Mouse (Mus musculus): ENCODE results near the gene Kat2a.
A peak's percentile ranks its signal among the peaks of the same experiment; 100 is the strongest.

The Kat2a gene

DNA sequence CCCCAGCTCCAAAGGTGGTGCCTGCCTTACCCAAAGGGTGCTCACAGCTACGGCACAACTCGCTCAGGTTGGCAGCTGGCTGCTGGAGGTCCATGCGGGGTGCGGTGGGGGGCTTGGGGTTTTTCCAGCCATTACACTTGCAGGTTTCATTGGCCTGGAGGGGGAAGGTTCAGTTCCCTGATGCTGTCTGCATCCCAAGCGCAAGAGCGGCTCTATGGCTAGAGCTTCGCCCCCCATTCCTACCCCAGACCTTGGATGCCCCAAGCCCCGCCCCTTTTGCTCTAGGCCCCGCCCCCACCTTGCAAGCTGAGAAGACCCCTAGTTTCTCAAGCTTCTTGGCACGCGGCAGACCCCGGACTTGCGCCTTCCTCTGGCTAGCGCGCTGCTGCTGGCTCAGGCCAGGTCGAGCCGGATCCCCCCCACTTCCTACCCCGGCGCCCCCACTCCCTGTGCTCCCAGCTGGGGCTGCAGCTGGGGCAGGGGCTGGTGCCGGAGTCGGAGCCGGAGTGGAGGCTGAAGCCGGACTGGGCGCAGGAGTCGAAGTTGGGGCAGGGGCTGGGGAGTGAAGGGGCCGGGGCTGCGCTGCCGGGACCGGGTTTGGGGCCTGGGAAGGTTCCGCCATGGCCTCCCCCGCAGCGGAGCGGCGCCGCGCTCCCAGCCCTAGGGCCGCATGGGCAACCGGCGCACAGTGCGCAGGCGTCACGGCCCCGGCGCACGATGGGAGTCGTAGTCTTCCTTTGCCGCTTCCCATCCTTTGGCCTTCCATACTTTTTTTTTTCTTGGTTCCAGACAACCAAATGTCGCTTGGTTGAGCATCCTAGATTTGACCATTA is at the start of gene Kat2a:
Gene Kat2a (minus strand): TSS at position 683 of the 833 bp plus-strand sequence.
- peak; percentile 74 to 84 for DNase-seq (ENCODE audit: low spot score in 2 of 2)

GRCm38 (mm10) chr11:100761547-100762045 is 49.3 kb upstream of the Kat2a start:
- peak; percentile 74 to 82 for DNase-seq (ENCODE audit: low spot score in 2 of 2)

DNA sequence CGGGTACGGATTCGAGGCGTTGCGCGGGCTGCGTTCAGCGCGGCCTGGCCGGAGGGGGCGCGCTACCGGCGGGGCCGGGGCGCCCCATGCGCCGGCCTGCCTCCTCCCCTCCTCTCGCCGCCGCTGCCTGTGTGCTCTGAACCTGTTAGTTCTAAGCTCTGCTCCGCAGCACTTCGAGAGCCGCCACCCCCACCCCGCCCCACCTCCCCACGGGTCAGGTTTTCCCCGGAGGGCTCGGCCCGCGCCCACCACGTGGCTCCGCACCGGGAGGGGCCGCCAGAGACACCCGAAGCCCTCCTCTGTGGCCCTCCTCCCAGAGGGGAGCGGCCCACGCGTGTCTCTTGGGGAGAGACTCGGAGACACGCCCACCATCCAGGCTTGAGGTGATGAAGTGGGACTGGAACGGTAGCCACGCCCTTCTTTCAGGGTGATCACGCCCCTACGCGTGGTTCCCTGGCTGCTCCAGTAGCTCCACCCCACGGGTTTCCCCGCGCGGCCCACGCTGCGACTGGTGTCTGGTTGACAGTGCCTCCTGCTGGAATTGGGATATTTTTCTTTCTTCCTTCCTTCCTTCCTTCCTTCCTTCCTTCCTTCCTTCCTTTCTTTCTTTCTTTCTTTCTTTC is 47.5 kb upstream of the Kat2a start, which contains the start of gene Kcnh4:
Gene Kcnh4 (minus strand): TSS at position 332 of the 623 bp plus-strand sequence.
- no peak for DNase-seq (ENCODE audit: low spot score in 2 of 2)

- peak in 1 of 2 experiments; percentile 10 for DNase-seq (ENCODE audit: low spot score in 2 of 2)
Measured at GRCm38 (mm10) chr11:100758707-100759610, 46.7 kb upstream of the Kat2a start.

DNA sequence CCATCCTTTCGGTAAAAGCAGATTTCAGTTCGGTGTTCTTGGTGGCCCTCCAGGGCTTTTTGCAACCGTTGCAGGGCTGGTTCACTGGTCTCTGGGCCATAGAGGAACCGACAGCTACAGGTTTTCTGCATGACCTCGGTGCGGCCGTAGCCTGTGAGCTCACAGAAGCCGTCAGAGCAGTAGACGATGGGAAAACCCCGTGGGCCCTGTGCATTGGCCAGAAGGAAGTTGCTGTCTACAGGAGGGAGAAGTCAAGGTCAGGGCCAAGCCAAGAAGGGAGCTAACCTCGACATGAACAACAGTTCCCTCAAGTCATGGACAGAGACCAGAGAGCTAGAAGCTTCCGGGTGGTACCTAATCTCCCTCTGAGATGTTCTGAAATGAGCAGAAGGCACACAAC is 45.3 kb upstream of the Kat2a start:
- DNase-seq (ENCODE audit: low spot score in 2 of 2), result no peak

DNA sequence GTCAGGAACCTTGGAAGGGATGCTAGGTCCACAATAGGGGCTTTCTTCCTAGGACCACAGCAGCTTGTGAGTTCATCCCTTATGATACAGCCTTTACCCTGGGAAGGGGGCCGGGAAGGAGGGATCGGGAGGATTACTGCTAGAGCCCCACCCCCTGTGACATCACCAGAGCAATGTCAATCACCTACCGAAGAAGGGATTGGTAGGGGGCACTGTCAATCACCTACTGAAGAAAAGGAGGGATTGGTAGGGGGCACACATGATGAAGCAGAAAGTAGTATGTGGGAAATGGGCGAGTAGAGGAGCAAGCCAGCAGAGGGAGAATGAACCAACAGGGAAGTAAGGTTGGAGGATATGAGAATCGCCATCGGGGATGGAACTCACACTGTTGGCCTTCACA is 44.2 kb upstream of the Kat2a start:
- DNase-seq (ENCODE audit: low spot score in 2 of 2), result no peak

- no peak for DNase-seq (ENCODE audit: low spot score in 2 of 2)
Measured at GRCm38 (mm10) chr11:100754693-100755057, 42.4 kb upstream of the Kat2a start.

GRCm38 (mm10) chr11:100754021-100754692 is 41.9 kb upstream of the Kat2a start:
- no peak for DNase-seq (ENCODE audit: low spot score in 2 of 2)

- no peak for DNase-seq (ENCODE audit: low spot score in 2 of 2)
Measured at GRCm38 (mm10) chr11:100752294-100752693, 40.0 kb upstream of the Kat2a start.

GRCm38 (mm10) chr11:100750127-100750526 is 37.9 kb upstream of the Kat2a start:
- DNase-seq (ENCODE audit: low spot score in 2 of 2), result no peak

DNA sequence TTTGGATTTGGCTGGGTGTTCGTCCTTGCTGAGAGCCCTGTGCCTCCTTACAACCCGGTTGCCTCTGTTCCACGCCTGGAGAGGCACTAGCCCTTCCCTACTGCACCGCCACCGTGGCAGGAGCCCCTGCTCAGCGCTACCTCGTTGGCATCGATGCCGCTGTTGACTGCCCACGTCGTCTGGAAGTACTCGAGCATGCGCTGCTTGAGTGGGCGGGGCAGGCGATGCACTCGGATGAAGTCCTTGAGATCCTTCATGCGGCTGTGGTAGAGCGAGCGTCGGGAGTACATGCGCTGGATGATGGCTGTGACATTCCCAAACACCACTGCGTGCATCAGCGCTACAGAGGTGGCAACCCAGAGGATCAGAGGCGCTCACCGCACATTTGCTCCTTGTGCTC is 37.2 kb upstream of the Kat2a start:
- DNase-seq (ENCODE audit: low spot score in 2 of 2), result no peak

GRCm38 (mm10) chr11:100748620-100749019 is 36.4 kb upstream of the Kat2a start:
- DNase-seq (ENCODE audit: low spot score in 2 of 2), result no peak

GRCm38 (mm10) chr11:100747114-100747513 is 34.8 kb upstream of the Kat2a start:
- DNase-seq (ENCODE audit: low spot score in 2 of 2), result no peak

DNA sequence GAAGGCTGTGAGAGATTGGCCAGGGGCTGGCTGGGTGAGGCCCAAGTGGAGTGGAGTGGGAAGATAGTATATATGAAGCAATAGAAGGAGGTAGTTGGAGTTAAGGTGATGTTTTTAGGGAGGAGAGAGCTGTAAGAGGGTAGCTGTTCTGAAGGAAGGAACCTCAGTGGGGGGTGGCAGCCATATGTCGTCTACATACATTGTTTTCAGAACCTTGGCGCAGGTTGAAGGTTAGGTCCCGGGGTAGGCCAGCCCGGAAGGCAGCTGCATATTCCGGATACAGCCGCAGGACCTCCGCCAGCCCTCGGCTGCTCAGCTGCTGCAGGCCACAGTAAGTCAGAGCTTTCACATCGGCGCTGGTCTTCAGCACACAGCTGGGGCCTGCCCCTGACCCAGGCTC is 34.3 kb upstream of the Kat2a start:
- no peak for DNase-seq (ENCODE audit: low spot score in 2 of 2)

- no peak for DNase-seq (ENCODE audit: low spot score in 2 of 2)
Measured at GRCm38 (mm10) chr11:100745085-100745484, 32.8 kb upstream of the Kat2a start.

DNA sequence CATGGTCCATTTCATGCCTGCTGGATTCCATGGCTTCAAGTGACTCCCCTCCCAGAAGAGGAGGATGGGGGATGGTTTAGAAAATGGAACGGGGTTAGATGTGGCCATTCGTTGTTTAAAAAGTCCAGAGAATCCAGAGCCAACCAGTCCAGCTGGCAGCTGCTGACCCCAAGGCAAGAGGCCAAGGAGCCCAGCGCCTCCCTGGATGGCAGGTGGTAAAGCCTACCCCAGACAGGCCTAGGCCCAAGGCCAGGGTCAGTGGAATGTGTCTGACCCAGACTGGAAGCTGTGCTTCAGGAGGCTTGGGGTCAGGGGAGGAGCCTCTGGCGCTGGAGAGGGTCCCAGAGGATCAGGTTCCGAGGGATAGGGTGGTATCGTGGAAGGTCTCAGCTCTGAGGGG is 29.1 kb upstream of the Kat2a start:
- DNase-seq (ENCODE audit: low spot score in 2 of 2), result peak in 1 of 2 experiments; percentile 47

DNA sequence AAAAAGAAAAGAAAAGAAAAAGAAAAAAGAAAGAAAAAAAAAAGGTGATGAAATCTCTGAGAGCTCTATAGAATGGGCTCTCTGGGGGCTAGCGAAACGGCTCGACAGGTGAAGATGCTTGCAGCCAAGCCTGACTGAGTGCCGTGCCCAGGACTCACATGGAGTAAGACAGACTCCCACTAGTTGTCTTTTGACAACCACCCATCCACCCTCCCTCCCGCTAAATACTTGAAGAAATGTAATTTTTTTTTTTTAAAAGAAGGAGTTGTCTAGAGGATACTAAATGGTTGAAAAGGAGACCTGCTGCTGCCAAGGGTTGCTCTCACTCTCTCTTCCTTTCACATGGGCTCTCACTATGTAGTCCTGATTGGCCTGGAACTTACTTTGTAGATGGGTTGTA is 26.5 kb upstream of the Kat2a start:
- no peak for DNase-seq (ENCODE audit: low spot score in 2 of 2)

DNA sequence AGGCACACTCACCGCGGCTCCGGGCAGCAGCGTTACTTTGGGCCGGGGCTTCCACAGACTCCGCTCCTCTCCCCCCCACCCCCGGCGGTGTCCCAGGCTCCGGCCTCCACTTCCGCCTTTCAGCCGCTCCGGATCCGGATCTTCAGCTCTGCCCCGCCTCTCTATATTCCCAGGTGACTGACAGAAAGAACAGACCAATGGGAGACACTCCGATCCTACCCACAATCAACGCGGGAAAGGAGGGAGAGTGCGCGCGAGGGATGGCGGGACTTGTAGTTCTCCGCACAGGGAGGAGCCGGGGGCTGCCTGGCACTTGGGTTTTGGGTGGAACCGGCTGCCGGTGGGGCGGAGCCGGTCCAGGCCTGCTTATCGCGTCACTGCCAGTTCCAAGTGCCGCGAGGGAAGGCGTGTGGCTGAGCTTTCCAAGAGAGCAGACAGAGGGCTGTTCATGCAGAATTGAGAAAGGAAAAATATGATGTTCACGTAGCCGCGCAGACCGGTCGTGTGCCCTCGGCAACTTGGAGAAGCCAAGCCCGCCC is 25.9 kb upstream of the Kat2a start, which contains the start of gene Rab5c:
Gene Rab5c (minus strand): TSS at position 150 of the 539 bp plus-strand sequence.
- DNase-seq (ENCODE audit: low spot score in 2 of 2), result peak; percentile 98 to 99

DNA sequence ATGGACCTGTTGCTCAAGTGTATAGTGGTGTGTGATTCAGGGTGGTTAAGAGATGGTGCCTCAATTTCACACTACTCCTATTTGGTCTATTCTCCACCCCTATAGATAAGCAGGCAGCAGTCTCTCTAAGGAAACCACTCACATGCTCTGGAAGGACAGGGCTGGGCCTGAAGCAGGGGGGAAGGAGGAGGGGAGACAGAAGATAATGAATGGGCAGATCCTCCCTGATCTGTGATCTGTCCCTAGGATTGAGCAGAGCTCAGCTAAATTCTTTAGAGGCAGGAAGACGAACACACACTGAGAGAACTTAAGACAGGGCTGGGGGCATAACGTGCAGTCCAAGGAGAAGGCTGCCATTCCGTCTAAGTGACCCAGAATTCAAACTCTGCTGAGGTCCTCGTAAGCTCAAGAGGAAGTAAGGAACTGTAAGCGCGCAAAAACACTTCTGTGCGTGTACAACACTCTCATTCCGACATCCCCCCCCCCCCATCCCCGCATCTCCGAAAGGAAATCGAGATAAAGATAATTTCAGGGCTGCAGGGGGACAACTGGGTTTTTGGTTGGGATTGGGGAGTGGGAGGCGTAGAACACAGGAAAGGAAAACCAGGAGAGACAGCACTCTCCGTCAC is 25.0 kb upstream of the Kat2a start:
- DNase-seq (ENCODE audit: low spot score in 2 of 2), result no peak

DNA sequence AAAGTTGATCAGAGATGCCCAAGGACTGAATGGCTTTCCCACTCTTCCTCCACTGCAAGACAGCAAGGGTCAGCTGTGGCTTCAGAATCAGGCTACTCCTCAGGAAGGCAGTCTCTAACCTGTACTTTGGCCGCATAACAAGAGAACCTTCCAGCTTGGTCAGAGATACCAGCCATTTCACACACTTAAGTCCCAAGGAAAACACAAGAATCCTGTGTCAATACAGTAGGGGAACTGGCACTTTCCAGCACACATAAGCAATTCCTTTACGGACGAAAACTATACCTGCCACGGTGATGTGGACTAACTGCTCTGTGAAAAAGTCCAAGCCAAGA is 24.4 kb upstream of the Kat2a start:
- no peak for DNase-seq (ENCODE audit: low spot score in 2 of 2)
